Mouse (Mus musculus): ENCODE results near the gene Mtus2.

The Mtus2 gene

GRCm38 (mm10) chr5:148027985-148028384 is 70.9 kb downstream of the Mtus2 start:
- in situ Hi-C loops (cut with MboI, MseI) = loop anchor here in 1 of 2 experiments (10.0 kb wide), 1 partner anchor 423 kb away; no protein-coding TSS in a partner anchor

- in situ Hi-C loops (cut with MboI, MseI) = no loop called here
These were observed 84.5 kb downstream of the Mtus2 start for GRCm38 (mm10) chr5:148041661-148042060.

- in situ Hi-C loops (cut with MboI, MseI) = no loop called here
These were observed 91.1 kb downstream of the Mtus2 start for GRCm38 (mm10) chr5:148048200-148048599.

- in situ Hi-C loops (cut with MboI, MseI) = no loop called here
These were observed 92.2 kb downstream of the Mtus2 start for GRCm38 (mm10) chr5:148049304-148049703.

- in situ Hi-C loops (cut with MboI, MseI) = no loop called here
These were observed 95.9 kb downstream of the Mtus2 start for GRCm38 (mm10) chr5:148052846-148053608.

GRCm38 (mm10) chr5:148053609-148053990 is 96.5 kb downstream of the Mtus2 start:
- in situ Hi-C loops (cut with MboI, MseI) = no loop called here

GRCm38 (mm10) chr5:148056831-148057230 is 99.7 kb downstream of the Mtus2 start:
- in situ Hi-C loops (cut with MboI, MseI) = no loop called here

GRCm38 (mm10) chr5:148057433-148057832 is 100.3 kb downstream of the Mtus2 start:
- in situ Hi-C loops (cut with MboI, MseI) = no loop called here

- in situ Hi-C loops (cut with MboI, MseI) = no loop called here
These were observed 102.2 kb downstream of the Mtus2 start for GRCm38 (mm10) chr5:148059339-148059738.

- in situ Hi-C loops (cut with MboI, MseI) = no loop called here
These were observed 104.7 kb downstream of the Mtus2 start for GRCm38 (mm10) chr5:148061869-148062268.

- in situ Hi-C loops (cut with MboI, MseI) = no loop called here
These were observed 106.6 kb downstream of the Mtus2 start for GRCm38 (mm10) chr5:148063745-148064144.

GRCm38 (mm10) chr5:148065251-148065650 is 108.1 kb downstream of the Mtus2 start:
- in situ Hi-C loops (cut with MboI, MseI) = no loop called here

- in situ Hi-C loops (cut with MboI, MseI) = no loop called here
These were observed 112.8 kb downstream of the Mtus2 start for GRCm38 (mm10) chr5:148069909-148070308.

GRCm38 (mm10) chr5:148071800-148072199 is 114.7 kb downstream of the Mtus2 start:
- in situ Hi-C loops (cut with MboI, MseI) = no loop called here

- in situ Hi-C loops (cut with MboI, MseI) = no loop called here
These were observed 116.3 kb downstream of the Mtus2 start for GRCm38 (mm10) chr5:148073461-148073860.

- in situ Hi-C loops (cut with MboI, MseI) = no loop called here
These were observed 122.6 kb downstream of the Mtus2 start for GRCm38 (mm10) chr5:148079732-148080131.

GRCm38 (mm10) chr5:148083541-148083940 is 126.4 kb downstream of the Mtus2 start:
- in situ Hi-C loops (cut with MboI, MseI) = no loop called here

GRCm38 (mm10) chr5:148084766-148085165 is 127.6 kb downstream of the Mtus2 start:
- in situ Hi-C loops (cut with MboI, MseI) = no loop called here

- in situ Hi-C loops (cut with MboI, MseI) = no loop called here
These were observed 130.7 kb downstream of the Mtus2 start for GRCm38 (mm10) chr5:148087796-148088195.

GRCm38 (mm10) chr5:148090191-148090821 is 133.2 kb downstream of the Mtus2 start:
- in situ Hi-C loops (cut with MboI, MseI) = no loop called here

- in situ Hi-C loops (cut with MboI, MseI) = no loop called here
These were observed 137.5 kb downstream of the Mtus2 start for GRCm38 (mm10) chr5:148094640-148095039.

GRCm38 (mm10) chr5:148099356-148099755 is 142.2 kb downstream of the Mtus2 start:
- in situ Hi-C loops (cut with MboI, MseI) = no loop called here

GRCm38 (mm10) chr5:148107324-148107723 is 150.2 kb downstream of the Mtus2 start:
- in situ Hi-C loops (cut with MboI, MseI) = no loop called here
